Mouse (Mus musculus): ENCODE data around the gene Mmp14. TPM values are rescaled to one million over a fixed set of nuclear protein-coding genes. Genes with fewer than 3 reads are reported as not detected.

Mmp14 gene
- polyA plus RNA-seq, 1 experiment from 2014 or later, result 167 TPM

GRCm38 (mm10) chr14:54439610-54440009 lies 8.2 kb downstream of the Mmp14 start:
- Histone ChIP-seq H3K4me3 (ENCODE audit: low read length) (no peak overlapping the region), H3K4me1 (ENCODE audit: control insufficient read depth, insufficient read depth, low read length) (no peaks in the 10 kb centered on the region; the same call in 1 of the 2 replicates), H3K27ac (ENCODE audit: low read depth, low read length) (no peak overlapping the region), H3K4me2 (replicated peaks; ENCODE audit: low read depth, low read length) (no peak overlapping the region), H3K9ac (ENCODE audit: low read depth, low read length) (no peak overlapping the region), H3K27me3 (ENCODE audit: control insufficient read depth, insufficient read depth, low read length) (no peaks in the 10 kb centered on the region), H3K9me3 (ENCODE audit: control insufficient read depth, low read length) (no peaks in the 10 kb centered on the region), H3K36me3 (ENCODE audit: control insufficient read depth, insufficient read depth, low read length) (peaks cover 64% of the 10 kb centered on the region)
- WGBS, result 60% methylated on average over 7 of the region's 7 CpGs
- ATAC-seq (ENCODE audit: low FRiP score, low TSS enrichment), result no peak

- H3K4me2 ChIP-seq (replicated peaks; ENCODE audit: low read depth, low read length), result no peak overlapping the region
- no peak overlapping the region for H3K27ac ChIP-seq (ENCODE audit: low read depth, low read length)
- peaks cover 62% of the 10 kb centered on the region for H3K36me3 ChIP-seq (ENCODE audit: control insufficient read depth, insufficient read depth, low read length)
- H3K9ac ChIP-seq (ENCODE audit: low read depth, low read length), result no peak overlapping the region
- no peaks in the 10 kb centered on the region for H3K27me3 ChIP-seq (ENCODE audit: control insufficient read depth, insufficient read depth, low read length)
- no peak overlapping the region for H3K4me3 ChIP-seq (ENCODE audit: low read length)
- ATAC-seq (ENCODE audit: low FRiP score, low TSS enrichment), result no peak
- 91% methylated on average over 14 of the region's 14 CpGs for WGBS
- H3K9me3 ChIP-seq (ENCODE audit: control insufficient read depth, low read length), result no peaks in the 10 kb centered on the region
- no peaks in the 10 kb centered on the region for H3K4me1 ChIP-seq (ENCODE audit: control insufficient read depth, insufficient read depth, low read length)
Measured at GRCm38 (mm10) chr14:54440538-54440937, 9.1 kb downstream of the Mmp14 start.

- Histone ChIP-seq H3K4me3 (ENCODE audit: low read length) (no peak overlapping the region), H3K27ac (ENCODE audit: low read depth, low read length) (no peak overlapping the region), H3K27me3 (ENCODE audit: control insufficient read depth, insufficient read depth, low read length) (no peaks in the 10 kb centered on the region), H3K36me3 (ENCODE audit: control insufficient read depth, insufficient read depth, low read length) (peaks cover 54% of the 10 kb centered on the region), H3K9me3 (ENCODE audit: control insufficient read depth, low read length) (no peaks in the 10 kb centered on the region), H3K4me2 (replicated peaks; ENCODE audit: low read depth, low read length) (no peak overlapping the region), H3K9ac (ENCODE audit: low read depth, low read length) (no peak overlapping the region), H3K4me1 (ENCODE audit: control insufficient read depth, insufficient read depth, low read length) (no peaks in the 10 kb centered on the region)
- ATAC-seq (ENCODE audit: low FRiP score, low TSS enrichment), result no peak
- WGBS, result 82% methylated on average over 4 of the region's 4 CpGs
Measured at GRCm38 (mm10) chr14:54441365-54441764, 10.0 kb downstream of the Mmp14 start.

GRCm38 (mm10) chr14:54442548-54442947 lies 11.1 kb downstream of the Mmp14 start:
- Histone ChIP-seq H3K27ac (ENCODE audit: low read depth, low read length) (no peak overlapping the region), H3K9ac (ENCODE audit: low read depth, low read length) (no peak overlapping the region), H3K36me3 (ENCODE audit: control insufficient read depth, insufficient read depth, low read length) (peaks cover 42% of the 10 kb centered on the region), H3K9me3 (ENCODE audit: control insufficient read depth, low read length) (no peaks in the 10 kb centered on the region), H3K27me3 (ENCODE audit: control insufficient read depth, insufficient read depth, low read length) (no peaks in the 10 kb centered on the region), H3K4me2 (replicated peaks; ENCODE audit: low read depth, low read length) (no peak overlapping the region), H3K4me3 (ENCODE audit: low read length) (no peak overlapping the region), H3K4me1 (ENCODE audit: control insufficient read depth, insufficient read depth, low read length) (no peaks in the 10 kb centered on the region)
- WGBS, result 83% methylated on average over 3 of the region's 3 CpGs
- ATAC-seq (ENCODE audit: low FRiP score, low TSS enrichment), result no peak

- Histone ChIP-seq H3K27ac (ENCODE audit: low read depth, low read length) (peak overlapping the region; percentile 44; the same call in 1 of the 2 replicates), H3K27me3 (ENCODE audit: control insufficient read depth, insufficient read depth, low read length) (no peaks in the 10 kb centered on the region), H3K9me3 (ENCODE audit: control insufficient read depth, low read length) (no peaks in the 10 kb centered on the region), H3K4me3 (ENCODE audit: low read length) (no peak overlapping the region), H3K36me3 (ENCODE audit: control insufficient read depth, insufficient read depth, low read length) (peaks cover 38% of the 10 kb centered on the region), H3K9ac (ENCODE audit: low read depth, low read length) (no peak overlapping the region), H3K4me1 (ENCODE audit: control insufficient read depth, insufficient read depth, low read length) (no peaks in the 10 kb centered on the region), H3K4me2 (replicated peaks; ENCODE audit: low read depth, low read length) (no peak overlapping the region)
- WGBS, result 25% methylated on average over 3 of the region's 3 CpGs
- ATAC-seq (ENCODE audit: low FRiP score, low TSS enrichment), result peak; percentile 76
Measured at GRCm38 (mm10) chr14:54443196-54443595, 11.8 kb downstream of the Mmp14 start.

GRCm38 (mm10) chr14:54443712-54444618 lies 12.6 kb downstream of the Mmp14 start:
- no peaks in the 10 kb centered on the region for H3K9me3 ChIP-seq (ENCODE audit: control insufficient read depth, low read length)
- H3K36me3 ChIP-seq (ENCODE audit: control insufficient read depth, insufficient read depth, low read length), result peaks cover 30% of the 10 kb centered on the region
- 57% methylated on average over 15 of the region's 15 CpGs for WGBS
- no peak for ATAC-seq (ENCODE audit: low FRiP score, low TSS enrichment)
- H3K4me1 ChIP-seq (ENCODE audit: control insufficient read depth, insufficient read depth, low read length), result no peaks in the 10 kb centered on the region
- H3K27ac ChIP-seq (ENCODE audit: low read depth, low read length), result peak overlapping the region; percentile 44; the same call in 1 of the 2 replicates
- no peak overlapping the region for H3K4me3 ChIP-seq (ENCODE audit: low read length)
- H3K4me2 ChIP-seq (replicated peaks; ENCODE audit: low read depth, low read length), result no peak overlapping the region
- H3K27me3 ChIP-seq (ENCODE audit: control insufficient read depth, insufficient read depth, low read length), result no peaks in the 10 kb centered on the region
- H3K9ac ChIP-seq (ENCODE audit: low read depth, low read length), result no peak overlapping the region

GRCm38 (mm10) chr14:54445476-54445875 lies 14.1 kb downstream of the Mmp14 start:
- Histone ChIP-seq H3K36me3 (ENCODE audit: control insufficient read depth, insufficient read depth, low read length) (peaks cover 15% of the 10 kb centered on the region), H3K4me1 (ENCODE audit: control insufficient read depth, insufficient read depth, low read length) (no peaks in the 10 kb centered on the region), H3K27me3 (ENCODE audit: control insufficient read depth, insufficient read depth, low read length) (no peaks in the 10 kb centered on the region), H3K9ac (ENCODE audit: low read depth, low read length) (no peak overlapping the region), H3K27ac (ENCODE audit: low read depth, low read length) (no peak overlapping the region), H3K4me2 (replicated peaks; ENCODE audit: low read depth, low read length) (no peak overlapping the region), H3K9me3 (ENCODE audit: control insufficient read depth, low read length) (no peaks in the 10 kb centered on the region), H3K4me3 (ENCODE audit: low read length) (no peak overlapping the region)
- 69% methylated on average over 3 of the region's 3 CpGs for WGBS
- ATAC-seq (ENCODE audit: low FRiP score, low TSS enrichment), result no peak

GRCm38 (mm10) chr14:54453566-54453965 lies 22.2 kb downstream of the Mmp14 start:
- 88% methylated on average over 9 of the region's 9 CpGs for WGBS
- Histone ChIP-seq H3K9me3 (ENCODE audit: control insufficient read depth, low read length) (no peaks in the 10 kb centered on the region), H3K27ac (ENCODE audit: low read depth, low read length) (no peak overlapping the region), H3K36me3 (ENCODE audit: control insufficient read depth, insufficient read depth, low read length) (no peaks in the 10 kb centered on the region), H3K27me3 (ENCODE audit: control insufficient read depth, insufficient read depth, low read length) (no peaks in the 10 kb centered on the region), H3K4me2 (replicated peaks; ENCODE audit: low read depth, low read length) (no peak overlapping the region), H3K4me3 (ENCODE audit: low read length) (no peak overlapping the region), H3K9ac (ENCODE audit: low read depth, low read length) (no peak overlapping the region), H3K4me1 (ENCODE audit: control insufficient read depth, insufficient read depth, low read length) (no peaks in the 10 kb centered on the region)
- ATAC-seq (ENCODE audit: low FRiP score, low TSS enrichment), result no peak
